Mouse (Mus musculus) MEL-GATA-1-ER (cell line): ENCODE measurements around the gene Nap1l3.

Source experiments
- DNase-seq: peaks from one replicate; pipeline ENCODE4 v3.0.0-alpha.2; 2012; ENCODE audit warnings: low read depth; ENCODE audit errors: extremely low read depth

The Nap1l3 gene

GRCm38 (mm10) chrX:122396781-122397581 lies at the start of gene Nap1l3:
TSS of gene Nap1l3 (minus strand) at chrX:122397401.
- no peak for DNase-seq

DNA sequence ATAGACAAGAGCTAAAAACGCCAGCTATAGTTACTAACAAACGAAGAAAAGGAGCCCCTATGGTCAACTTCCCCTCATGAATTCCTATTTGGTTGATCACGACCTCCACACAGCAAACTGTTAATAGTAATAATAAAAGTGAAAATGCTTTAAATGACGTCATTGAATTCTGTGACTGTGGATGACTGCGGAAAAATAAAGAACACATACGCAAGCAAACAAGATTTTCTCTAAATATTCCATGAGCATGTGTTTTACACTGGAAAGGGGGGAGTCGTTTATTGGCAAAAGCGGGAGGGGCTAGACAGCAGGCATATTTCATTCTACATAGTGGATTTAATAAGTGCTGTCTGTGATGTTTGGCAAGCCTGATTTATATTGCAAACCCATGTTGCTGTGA lies 451 bp upstream of the Nap1l3 start:
- DNase-seq: no peak
